Mouse (Mus musculus): ENCODE measurements at regions not wholly inside any gene's neighbourhood (a gene's known extent, or its start where the extent isn't known, plus 50 kb on each side); places are given as distances from the start of the nearest gene placed in this dataset.
A peak's percentile ranks its signal among the peaks of the same experiment; 100 is the strongest.

GRCm38 (mm10) chr3:60758568-60758967, 244.0 kb upstream of the P2ry1 start:
- Histone ChIP-seq H3K4me3 (replicated peaks; ENCODE audit: low read depth, low read length) (no peak overlapping the region), H3K27me3 (ENCODE audit: control insufficient read depth, insufficient read depth, low read length) (no peaks in the 10 kb centered on the region), H3K4me1 (ENCODE audit: control insufficient read depth, insufficient read depth, low read length) (no peaks in the 10 kb centered on the region), H3K27ac (replicated peaks; ENCODE audit: low read depth, low read length) (no peak overlapping the region), H3K9me3 (ENCODE audit: control insufficient read depth, low read length) (no peaks in the 10 kb centered on the region), H3K36me3 (ENCODE audit: control insufficient read depth, insufficient read depth, low read length) (no peaks in the 10 kb centered on the region), H3K4me2 (ENCODE audit: low read length) (no peak overlapping the region), H3K9ac (replicated peaks; ENCODE audit: low read length) (no peak overlapping the region)
- WGBS = 90% methylated on average over 2 of the region's 2 CpGs
- DNase-seq = no peak
- no peak for ATAC-seq (ENCODE audit: low FRiP score, low TSS enrichment)

GRCm38 (mm10) chr3:60759046-60759445, 243.5 kb upstream of the P2ry1 start:
- no peaks in the 10 kb centered on the region for H3K36me3 ChIP-seq (ENCODE audit: control insufficient read depth, insufficient read depth, low read length)
- no peak overlapping the region for H3K9ac ChIP-seq (replicated peaks; ENCODE audit: low read length)
- no peak overlapping the region for H3K4me2 ChIP-seq (ENCODE audit: low read length)
- ATAC-seq (ENCODE audit: low FRiP score, low TSS enrichment) (no peak), DNase-seq (no peak)
- H3K27ac ChIP-seq (replicated peaks; ENCODE audit: low read depth, low read length) = no peak overlapping the region
- H3K4me1 ChIP-seq (ENCODE audit: control insufficient read depth, insufficient read depth, low read length) = no peaks in the 10 kb centered on the region
- no peaks in the 10 kb centered on the region for H3K9me3 ChIP-seq (ENCODE audit: control insufficient read depth, low read length)
- H3K4me3 ChIP-seq (replicated peaks; ENCODE audit: low read depth, low read length) = no peak overlapping the region
- H3K27me3 ChIP-seq (ENCODE audit: control insufficient read depth, insufficient read depth, low read length) = no peaks in the 10 kb centered on the region

GRCm38 (mm10) chr3:60762874-60763273, 239.7 kb upstream of the P2ry1 start:
- H3K27ac ChIP-seq (replicated peaks; ENCODE audit: low read depth, low read length) = no peak overlapping the region
- no peak overlapping the region for H3K4me3 ChIP-seq (replicated peaks; ENCODE audit: low read depth, low read length)
- DNase-seq = peak; percentile 77
- no peaks in the 10 kb centered on the region for H3K27me3 ChIP-seq (ENCODE audit: control insufficient read depth, insufficient read depth, low read length)
- no peak overlapping the region for H3K4me2 ChIP-seq (ENCODE audit: low read length)
- ATAC-seq (ENCODE audit: low FRiP score, low TSS enrichment) = no peak
- no peaks in the 10 kb centered on the region for H3K4me1 ChIP-seq (ENCODE audit: control insufficient read depth, insufficient read depth, low read length)
- H3K9me3 ChIP-seq (ENCODE audit: control insufficient read depth, low read length) = no peaks in the 10 kb centered on the region
- WGBS = 69% methylated on average over 4 of the region's 4 CpGs
- H3K36me3 ChIP-seq (ENCODE audit: control insufficient read depth, insufficient read depth, low read length) = no peaks in the 10 kb centered on the region
- H3K9ac ChIP-seq (replicated peaks; ENCODE audit: low read length) = no peak overlapping the region

GRCm38 (mm10) chr3:60765079-60765478, 237.5 kb upstream of the P2ry1 start:
- H3K4me1 ChIP-seq (ENCODE audit: control insufficient read depth, insufficient read depth, low read length) = no peaks in the 10 kb centered on the region
- no peak overlapping the region for H3K9ac ChIP-seq (replicated peaks; ENCODE audit: low read length)
- no peaks in the 10 kb centered on the region for H3K27me3 ChIP-seq (ENCODE audit: control insufficient read depth, insufficient read depth, low read length)
- ATAC-seq (ENCODE audit: low FRiP score, low TSS enrichment) = no peak
- no peak overlapping the region for H3K27ac ChIP-seq (replicated peaks; ENCODE audit: low read depth, low read length)
- H3K9me3 ChIP-seq (ENCODE audit: control insufficient read depth, low read length) = no peaks in the 10 kb centered on the region
- no peak overlapping the region for H3K4me3 ChIP-seq (replicated peaks; ENCODE audit: low read depth, low read length)
- no peak for DNase-seq
- no peak overlapping the region for H3K4me2 ChIP-seq (ENCODE audit: low read length)
- no peaks in the 10 kb centered on the region for H3K36me3 ChIP-seq (ENCODE audit: control insufficient read depth, insufficient read depth, low read length)
- WGBS = 50% methylated on average over 4 of the region's 4 CpGs

- no peaks in the 10 kb centered on the region for H3K4me1 ChIP-seq (ENCODE audit: control insufficient read depth, insufficient read depth, low read length)
- DNase-seq (no peak), ATAC-seq (ENCODE audit: low FRiP score, low TSS enrichment) (no peak)
- no peak overlapping the region for H3K9ac ChIP-seq (replicated peaks; ENCODE audit: low read length)
- no peaks in the 10 kb centered on the region for H3K9me3 ChIP-seq (ENCODE audit: control insufficient read depth, low read length)
- no peak overlapping the region for H3K4me3 ChIP-seq (replicated peaks; ENCODE audit: low read depth, low read length)
- no peak overlapping the region for H3K27ac ChIP-seq (replicated peaks; ENCODE audit: low read depth, low read length)
- H3K27me3 ChIP-seq (ENCODE audit: control insufficient read depth, insufficient read depth, low read length) = no peaks in the 10 kb centered on the region
- H3K4me2 ChIP-seq (ENCODE audit: low read length) = no peak overlapping the region
- H3K36me3 ChIP-seq (ENCODE audit: control insufficient read depth, insufficient read depth, low read length) = no peaks in the 10 kb centered on the region
Measured at GRCm38 (mm10) chr3:60768996-60769395, 233.6 kb upstream of the P2ry1 start.

GRCm38 (mm10) chr3:60771866-60772265, 230.7 kb upstream of the P2ry1 start:
- Histone ChIP-seq H3K4me3 (replicated peaks; ENCODE audit: low read depth, low read length) (no peak overlapping the region), H3K36me3 (ENCODE audit: control insufficient read depth, insufficient read depth, low read length) (no peaks in the 10 kb centered on the region), H3K9ac (replicated peaks; ENCODE audit: low read length) (no peak overlapping the region), H3K27me3 (ENCODE audit: control insufficient read depth, insufficient read depth, low read length) (no peaks in the 10 kb centered on the region), H3K4me2 (ENCODE audit: low read length) (no peak overlapping the region), H3K27ac (replicated peaks; ENCODE audit: low read depth, low read length) (no peak overlapping the region), H3K4me1 (ENCODE audit: control insufficient read depth, insufficient read depth, low read length) (no peaks in the 10 kb centered on the region), H3K9me3 (ENCODE audit: control insufficient read depth, low read length) (no peaks in the 10 kb centered on the region)
- ATAC-seq (ENCODE audit: low FRiP score, low TSS enrichment) = no peak
- WGBS = 87% methylated on average over 4 of the region's 4 CpGs
- no peak for DNase-seq

- Histone ChIP-seq H3K4me3 (replicated peaks; ENCODE audit: low read depth, low read length) (no peak overlapping the region), H3K9ac (replicated peaks; ENCODE audit: low read length) (no peak overlapping the region), H3K4me1 (ENCODE audit: control insufficient read depth, insufficient read depth, low read length) (no peaks in the 10 kb centered on the region), H3K9me3 (ENCODE audit: control insufficient read depth, low read length) (no peaks in the 10 kb centered on the region), H3K4me2 (ENCODE audit: low read length) (no peak overlapping the region), H3K36me3 (ENCODE audit: control insufficient read depth, insufficient read depth, low read length) (no peaks in the 10 kb centered on the region), H3K27ac (replicated peaks; ENCODE audit: low read depth, low read length) (no peak overlapping the region), H3K27me3 (ENCODE audit: control insufficient read depth, insufficient read depth, low read length) (no peaks in the 10 kb centered on the region)
- ATAC-seq (ENCODE audit: low FRiP score, low TSS enrichment) (no peak), DNase-seq (no peak)
- WGBS = 86% methylated on average over 3 of the region's 3 CpGs
Measured at GRCm38 (mm10) chr3:60773383-60773782, 229.2 kb upstream of the P2ry1 start.

- Histone ChIP-seq H3K27me3 (ENCODE audit: control insufficient read depth, insufficient read depth, low read length) (no peaks in the 10 kb centered on the region), H3K4me3 (replicated peaks; ENCODE audit: low read depth, low read length) (no peak overlapping the region), H3K27ac (replicated peaks; ENCODE audit: low read depth, low read length) (no peak overlapping the region), H3K4me1 (ENCODE audit: control insufficient read depth, insufficient read depth, low read length) (no peaks in the 10 kb centered on the region), H3K36me3 (ENCODE audit: control insufficient read depth, insufficient read depth, low read length) (no peaks in the 10 kb centered on the region), H3K9me3 (ENCODE audit: control insufficient read depth, low read length) (no peaks in the 10 kb centered on the region), H3K4me2 (ENCODE audit: low read length) (no peak overlapping the region), H3K9ac (replicated peaks; ENCODE audit: low read length) (no peak overlapping the region)
- WGBS = 77% methylated on average over 9 of the region's 9 CpGs
- peak; percentile 26 for DNase-seq
- ATAC-seq (ENCODE audit: low FRiP score, low TSS enrichment) = no peak
Measured at GRCm38 (mm10) chr3:60785137-60785875, 217.3 kb upstream of the P2ry1 start.

GRCm38 (mm10) chr3:60787989-60788388, 214.6 kb upstream of the P2ry1 start:
- ATAC-seq (ENCODE audit: low FRiP score, low TSS enrichment) (no peak), DNase-seq (no peak)
- Histone ChIP-seq H3K9me3 (ENCODE audit: control insufficient read depth, low read length) (no peaks in the 10 kb centered on the region), H3K9ac (replicated peaks; ENCODE audit: low read length) (no peak overlapping the region), H3K27me3 (ENCODE audit: control insufficient read depth, insufficient read depth, low read length) (no peaks in the 10 kb centered on the region), H3K36me3 (ENCODE audit: control insufficient read depth, insufficient read depth, low read length) (no peaks in the 10 kb centered on the region), H3K4me3 (replicated peaks; ENCODE audit: low read depth, low read length) (no peak overlapping the region), H3K4me2 (ENCODE audit: low read length) (no peak overlapping the region), H3K27ac (replicated peaks; ENCODE audit: low read depth, low read length) (no peak overlapping the region), H3K4me1 (ENCODE audit: control insufficient read depth, insufficient read depth, low read length) (no peaks in the 10 kb centered on the region)
- WGBS = 71% methylated on average over 8 of the region's 8 CpGs

All from midbrain, embryonic 14.5 days (tissue).